ENCODE assay signal across 10 mouse cellular contexts in genomic region chr5:22345894-22346635, GRCm38 (mm10). TPM values are rescaled to one million over a fixed set of nuclear protein-coding genes. Genes with fewer than 3 reads are reported as not detected.
DNase-seq lines count a peak whose midpoint lies in the region; ATAC-seq lines count a peak whose summit lies in the region.
"Had no signal": no experiment of that assay in that cellular context is flagged by ENCODE, and none has a peak within 500 bp of the region (broad histone marks: within the 10 kb centered on the region; RNA-seq: fewer than 3 reads in every experiment).

No protein-coding gene starts in this region.

- peaks cover 22% of the 10 kb centered on the region for H3K4me1 ChIP-seq in forebrain, embryonic 13.5 days
- peaks cover 27% of the 10 kb centered on the region for H3K4me1 ChIP-seq in forebrain, embryonic 10.5 days
- peaks cover 29% of the 10 kb centered on the region for H3K4me1 ChIP-seq in forebrain, embryonic 15.5 days
- H3K4me1 ChIP-seq in liver, embryonic 15.5 days (replicated peaks), result peaks cover 76% of the 10 kb centered on the region

- no peak for ATAC-seq in forebrain, embryonic 13.5 days
- no peak for ATAC-seq in forebrain, embryonic 15.5 days (replicated peaks)
- ATAC-seq in liver, embryonic 15.5 days (ENCODE audit: insufficient read depth), result no peak

- H3K27me3 ChIP-seq in forebrain, embryonic 13.5 days, result peaks cover 63% of the 10 kb centered on the region
- peaks cover 79% of the 10 kb centered on the region for H3K27me3 ChIP-seq in forebrain, embryonic 10.5 days (ENCODE audit: poor library complexity, severe bottlenecking)
- peaks cover 38% of the 10 kb centered on the region for H3K27me3 ChIP-seq in forebrain, embryonic 15.5 days
- peaks cover 57% of the 10 kb centered on the region for H3K27me3 ChIP-seq in liver, embryonic 15.5 days

- H3K9me3 ChIP-seq in forebrain, embryonic 13.5 days (replicated peaks), result no peaks in the 10 kb centered on the region
- no peaks in the 10 kb centered on the region for H3K9me3 ChIP-seq in forebrain, embryonic 10.5 days
- H3K9me3 ChIP-seq in forebrain, embryonic 15.5 days, result no peaks in the 10 kb centered on the region
- 0 out of 2 replicates have a peak, but pooled peaks cover 4% of the 10 kb centered on the region for H3K9me3 ChIP-seq in liver, embryonic 15.5 days (replicated peaks)

- 32% methylated on average over 14 of the region's 14 CpGs for WGBS in forebrain, embryonic 13.5 days
- 36% methylated on average over 14 of the region's 14 CpGs for WGBS in forebrain, embryonic 10.5 days
- 32% methylated on average over 14 of the region's 14 CpGs for WGBS in forebrain, embryonic 15.5 days
- 32% methylated on average over 14 of the region's 14 CpGs for WGBS in liver, embryonic 15.5 days (ENCODE audit: insufficient replicate concordance)

- H3K4me3 ChIP-seq in forebrain, embryonic 13.5 days, result peak overlapping the region; percentile 64
- no peak overlapping the region for H3K4me3 ChIP-seq in forebrain, embryonic 10.5 days
- peak overlapping the region; percentile 60 for H3K4me3 ChIP-seq in forebrain, embryonic 15.5 days
- peak overlapping the region; percentile 78 for H3K4me3 ChIP-seq in liver, embryonic 15.5 days (replicated peaks)

- no peaks in the 10 kb centered on the region for H3K36me3 ChIP-seq in forebrain, embryonic 13.5 days (ENCODE audit: poor library complexity, severe bottlenecking)
- no peaks in the 10 kb centered on the region for H3K36me3 ChIP-seq in forebrain, embryonic 10.5 days (replicated peaks)
- H3K36me3 ChIP-seq in forebrain, embryonic 15.5 days, result no peaks in the 10 kb centered on the region
- H3K36me3 ChIP-seq in liver, embryonic 15.5 days (replicated peaks), result no peaks in the 10 kb centered on the region

- H3K9ac ChIP-seq in forebrain, embryonic 13.5 days, result no peak overlapping the region
- peak overlapping the region; percentile 73 for H3K9ac ChIP-seq in forebrain, embryonic 15.5 days (replicated peaks)
- H3K9ac ChIP-seq in liver, embryonic 15.5 days, result peak overlapping the region; percentile 93; the same call in 1 of the 2 replicates

- no peak overlapping the region for H3K27ac ChIP-seq in forebrain, embryonic 13.5 days
- H3K27ac ChIP-seq in forebrain, embryonic 10.5 days, result no peak overlapping the region
- peak overlapping the region; percentile 77; the same call in 1 of the 2 replicates for H3K27ac ChIP-seq in forebrain, embryonic 15.5 days (replicated peaks)
- H3K27ac ChIP-seq in liver, embryonic 15.5 days (replicated peaks), result peak overlapping the region; percentile 92

- no peak for DNase-seq in forebrain, embryonic 10.5 days (ENCODE audit: extremely low spot score, low spot score)
- peak; percentile 78 for DNase-seq in brain, adult 2 months (ENCODE audit: low read depth, low spot score)
- DNase-seq in right cerebral cortex, adult 18-20 months, result no peak
- no peak for DNase-seq in adrenal gland, postnatal 25 days
- DNase-seq in B cell, adult 2 months, result no peak
- DNase-seq: layer of hippocampus, postnatal 36 days; spleen, adult 18-20 months had no signal

- peak overlapping the region; percentile 93 for H3K4me2 ChIP-seq in forebrain, embryonic 13.5 days
- peak overlapping the region; percentile 96 for H3K4me2 ChIP-seq in forebrain, embryonic 15.5 days (replicated peaks)
- peak overlapping the region; percentile 96 for H3K4me2 ChIP-seq in liver, embryonic 15.5 days

RNA-seq across cellular contexts. Expression of gene Reln, which starts 1.6 kb away (rescaled TPM):
- polyA plus RNA-seq in forebrain, embryonic 13.5 days (2015; fragmentation: Nextera tagmentation; extraction: Ambion mirVana), result 33.6 and 36.4 TPM in 2 replicates
- 2.6 and 2.7 TPM in 2 replicates for polyA plus RNA-seq in forebrain, embryonic 10.5 days (2016; fragmentation: Nextera tagmentation; extraction: Ambion mirVana)
- 46.7 and 47.6 TPM in 2 replicates for polyA plus RNA-seq in forebrain, embryonic 15.5 days (2015; fragmentation: Nextera tagmentation; extraction: Ambion mirVana)
- 18.7 and 26.2 TPM in 2 replicates for polyA plus RNA-seq in liver, embryonic 15.5 days (2015; fragmentation: Nextera tagmentation; extraction: Ambion mirVana)
- total RNA-seq in adrenal gland, postnatal 25 days (2021), result 2.5 and 3.4 TPM in 2 replicates

Comparison
In these comparisons a context has a peak if more than half of its experiments do, and no peak if none do; other contexts are left out.
1. H3K27ac ChIP-seq: peak in forebrain, embryonic 15.5 days (single experiment) and liver, embryonic 15.5 days (single experiment); none in forebrain, embryonic 13.5 days (single experiment) and forebrain, embryonic 10.5 days (single experiment).
2. Peak in every context shown above with its lines, with median percentiles within 50 percentile points of each other: H3K4me2 ChIP-seq.